Mouse (Mus musculus): ENCODE results near the gene Zfp366.

The Zfp366 gene

DNA sequence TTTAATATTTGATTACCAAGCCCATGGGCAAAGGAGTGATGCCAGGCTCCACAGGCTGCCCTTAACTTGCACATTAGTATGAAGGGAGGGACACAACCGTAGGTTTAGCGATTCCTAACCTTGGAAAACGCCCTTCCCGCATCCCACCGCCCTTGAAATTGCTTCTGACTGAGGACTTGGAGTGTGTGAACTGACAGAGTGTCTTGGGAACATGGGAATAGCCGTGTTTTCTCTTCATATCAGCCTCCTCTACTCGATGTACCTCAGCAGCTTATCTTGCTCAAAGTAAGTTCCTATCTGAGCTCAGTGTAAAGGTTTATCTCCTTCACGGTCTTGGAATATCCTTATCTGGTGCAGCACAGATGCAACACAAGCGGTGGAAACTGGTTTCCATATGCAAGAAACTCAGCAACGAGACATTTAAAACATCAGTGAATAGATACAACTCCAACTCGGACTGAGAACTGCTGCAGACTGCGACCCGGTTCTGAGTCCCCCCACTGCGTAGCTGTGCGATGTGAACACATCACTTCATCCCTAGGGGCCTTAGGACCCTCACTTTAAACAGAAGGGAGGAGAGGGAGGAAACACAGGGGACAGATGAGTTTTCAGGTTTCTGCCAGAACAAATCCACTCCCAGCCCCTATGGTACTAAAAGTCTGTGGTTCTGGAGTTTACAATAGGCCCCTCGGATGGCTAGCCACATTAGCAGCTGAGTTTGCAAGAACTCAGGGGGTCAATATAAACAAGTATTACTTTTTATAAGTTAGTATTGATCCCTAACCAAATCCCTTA lies 43.0 kb downstream of the Zfp366 start:
- DNase-seq (ENCODE audit: low spot score) = no peak

GRCm38 (mm10) chr13:99228821-99229570 lies 44.4 kb downstream of the Zfp366 start:
- no peak for DNase-seq (ENCODE audit: low spot score)

DNA sequence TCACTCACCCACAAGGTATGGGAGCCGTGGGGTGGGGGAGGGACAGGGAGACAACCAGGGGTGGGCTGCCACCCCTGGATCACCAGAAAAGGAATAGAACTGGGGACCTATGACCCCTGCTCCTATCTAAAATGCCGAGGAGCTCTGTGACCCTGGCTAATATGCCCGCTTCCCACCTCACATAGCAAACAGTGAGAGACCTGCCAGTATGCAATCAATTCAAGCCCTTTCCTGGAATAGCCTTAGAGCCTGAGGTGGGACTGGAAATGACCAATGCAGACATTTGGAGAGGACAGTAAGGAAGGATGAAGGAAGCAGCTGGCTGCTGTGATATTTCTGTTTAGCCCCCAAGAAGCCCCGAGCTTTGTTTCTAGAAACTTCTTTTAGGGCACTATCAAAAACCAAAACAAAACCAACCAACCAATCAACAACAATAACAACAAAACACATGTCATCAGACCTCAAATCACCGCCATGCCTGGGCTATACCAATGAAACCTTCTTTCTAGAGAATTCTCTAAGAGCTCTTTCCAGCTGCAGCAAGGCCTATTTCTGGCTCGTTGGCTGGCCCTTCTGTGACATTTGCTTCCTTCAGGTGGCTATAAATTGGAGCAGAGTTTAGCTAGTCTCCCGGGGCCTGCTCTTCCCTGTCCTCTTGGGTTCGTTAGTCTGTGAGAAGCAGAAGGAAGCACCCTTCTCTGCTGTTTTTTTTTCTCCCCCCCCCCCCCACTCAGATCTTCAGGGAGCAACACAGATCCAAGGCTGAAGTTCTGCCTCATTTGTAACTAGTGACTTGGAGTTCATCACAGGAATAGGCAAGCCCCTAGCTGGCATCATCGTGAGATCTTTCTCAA lies 45.2 kb downstream of the Zfp366 start:
- no peak for DNase-seq (ENCODE audit: low spot score)

- DNase-seq (ENCODE audit: low spot score) = no peak
Measured at GRCm38 (mm10) chr13:99230495-99230868, 45.9 kb downstream of the Zfp366 start.

GRCm38 (mm10) chr13:99233333-99233732 lies 48.7 kb downstream of the Zfp366 start:
- no peak for DNase-seq (ENCODE audit: low spot score)

DNA sequence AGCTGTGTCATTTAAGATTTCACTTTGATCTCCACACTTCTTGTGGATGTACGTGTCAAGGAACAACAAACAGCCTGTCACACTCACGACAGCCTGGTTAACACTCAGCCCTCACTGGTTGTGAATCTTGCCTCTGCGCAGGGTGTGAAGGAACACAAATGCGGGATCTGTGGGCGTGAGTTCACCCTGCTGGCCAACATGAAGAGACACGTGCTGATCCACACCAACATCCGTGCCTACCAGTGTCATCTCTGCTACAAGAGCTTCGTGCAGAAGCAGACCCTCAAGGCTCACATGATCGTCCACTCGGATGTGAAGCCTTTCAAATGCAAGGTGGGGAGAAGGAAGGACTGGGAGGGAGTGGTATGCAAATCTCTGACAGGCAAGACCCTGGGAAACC lies 49.3 kb downstream of the Zfp366 start:
- no peak for DNase-seq (ENCODE audit: low spot score)

DNA sequence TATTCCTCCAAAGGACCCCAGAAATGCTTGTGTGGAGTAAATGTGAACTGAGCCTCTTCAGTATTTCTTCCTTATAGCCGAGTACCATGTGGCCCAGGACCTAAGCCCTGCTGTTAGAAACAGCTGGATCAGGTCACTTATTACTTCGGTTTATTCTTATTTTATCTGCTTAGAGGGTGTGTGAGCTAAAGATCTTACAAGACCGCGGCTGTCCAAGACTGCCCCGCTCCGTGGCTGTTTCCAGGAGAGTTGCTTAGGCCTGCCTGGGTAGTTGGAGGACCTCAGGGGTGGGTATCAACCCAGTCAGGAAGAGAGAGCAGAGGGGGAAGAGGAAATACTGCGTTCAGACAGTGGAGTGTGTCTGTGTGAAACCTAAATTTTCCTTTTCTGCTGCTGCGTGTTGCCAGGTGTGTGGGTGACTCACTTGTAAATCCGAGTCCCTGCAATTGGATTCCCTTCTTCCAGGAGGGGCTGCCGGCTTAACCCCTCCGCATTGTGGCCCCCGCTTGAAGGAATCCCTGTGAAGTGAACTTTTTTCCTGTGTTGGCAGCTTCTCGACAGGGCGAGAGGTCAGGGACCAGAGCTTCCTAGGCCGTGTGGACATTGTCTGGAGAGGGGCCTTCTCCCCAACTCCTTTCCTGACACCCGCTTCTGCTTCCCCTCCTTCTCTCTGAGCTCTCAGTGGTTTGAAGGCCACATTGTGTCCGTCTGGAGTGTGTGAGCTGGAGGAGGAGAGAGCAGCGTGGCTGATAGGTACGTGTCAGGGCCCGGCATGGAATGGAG lies 51.0 kb downstream of the Zfp366 start:
- no peak for DNase-seq (ENCODE audit: low spot score)

DNA sequence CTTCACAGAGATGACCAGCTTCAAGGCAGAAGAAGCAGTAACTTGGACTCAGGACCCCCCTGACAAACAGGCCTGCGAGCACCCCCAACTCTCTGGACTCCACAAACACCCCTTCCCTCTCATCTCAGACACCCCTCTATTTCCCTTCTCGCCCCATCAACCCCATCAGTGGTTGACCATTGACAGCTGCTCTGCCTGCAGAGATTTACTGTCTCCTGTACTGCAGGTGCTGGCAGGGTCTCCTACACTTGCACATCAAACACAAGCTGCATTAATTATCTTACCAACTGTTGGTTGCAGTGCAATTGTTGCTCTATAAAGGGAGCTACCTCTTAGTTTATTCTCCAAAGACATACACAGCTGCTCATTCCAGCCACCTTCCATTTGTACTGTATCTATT lies 51.6 kb downstream of the Zfp366 start:
- DNase-seq (ENCODE audit: low spot score) = no peak

DNA sequence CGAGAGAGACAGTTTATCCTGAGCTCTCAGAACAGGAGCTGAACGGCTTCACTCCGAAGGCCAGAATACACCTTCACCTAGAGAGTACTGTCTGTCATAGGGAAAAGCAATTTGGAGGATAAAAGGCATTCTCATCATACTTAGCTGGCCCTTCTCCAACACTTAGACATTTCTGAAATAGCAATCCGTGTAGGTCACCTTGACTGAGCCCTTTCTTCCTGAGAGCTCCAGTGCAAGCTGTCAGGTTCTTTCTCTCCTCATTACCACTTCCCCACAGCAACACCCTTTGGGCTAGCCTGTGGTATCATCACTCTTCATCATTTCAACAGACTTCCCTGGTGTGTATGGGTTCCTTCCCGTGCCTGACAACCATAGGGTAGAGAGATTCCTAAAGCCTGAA lies 52.5 kb downstream of the Zfp366 start:
- DNase-seq (ENCODE audit: low spot score) = no peak

DNA sequence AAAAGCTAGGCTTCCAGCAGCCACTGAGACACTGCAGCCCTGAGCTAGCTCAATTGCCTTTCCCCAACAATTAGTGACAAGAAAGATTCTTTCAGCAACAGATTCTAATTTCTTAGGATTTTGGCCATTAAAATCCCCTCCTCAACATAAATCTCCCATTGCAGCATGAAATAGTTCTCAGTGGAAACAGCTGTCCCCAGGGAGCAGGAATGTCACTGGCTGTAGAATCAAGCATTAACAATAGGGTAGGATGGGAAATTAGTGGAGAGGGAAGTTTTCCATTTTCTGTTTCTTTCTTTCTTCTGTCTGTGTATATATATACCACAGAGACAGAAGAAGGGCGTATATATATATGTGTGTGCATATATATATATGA lies 53.2 kb downstream of the Zfp366 start:
- DNase-seq (ENCODE audit: low spot score) = no peak

GRCm38 (mm10) chr13:99238217-99239160 lies 53.9 kb downstream of the Zfp366 start:
- DNase-seq (ENCODE audit: low spot score) = no peak

DNA sequence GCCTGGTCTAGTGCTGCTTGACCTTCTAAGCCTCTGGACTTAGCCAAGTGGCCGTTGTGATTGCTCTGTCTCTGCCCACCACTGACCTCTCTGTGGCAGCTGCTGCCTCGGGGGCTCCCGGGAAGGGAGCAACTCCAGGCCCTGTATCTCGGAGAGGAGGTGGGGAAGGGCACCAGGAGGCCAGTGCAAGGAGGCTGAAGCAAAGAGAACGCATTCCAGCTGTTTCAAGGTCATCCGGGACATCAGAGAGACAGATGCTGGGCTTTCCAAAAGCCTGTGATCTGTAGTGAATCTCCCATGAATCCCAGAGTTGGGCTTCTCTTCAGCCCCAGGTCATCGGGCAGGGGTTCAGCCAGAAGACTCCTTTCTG lies 54.5 kb downstream of the Zfp366 start:
- no peak for DNase-seq (ENCODE audit: low spot score)

DNA sequence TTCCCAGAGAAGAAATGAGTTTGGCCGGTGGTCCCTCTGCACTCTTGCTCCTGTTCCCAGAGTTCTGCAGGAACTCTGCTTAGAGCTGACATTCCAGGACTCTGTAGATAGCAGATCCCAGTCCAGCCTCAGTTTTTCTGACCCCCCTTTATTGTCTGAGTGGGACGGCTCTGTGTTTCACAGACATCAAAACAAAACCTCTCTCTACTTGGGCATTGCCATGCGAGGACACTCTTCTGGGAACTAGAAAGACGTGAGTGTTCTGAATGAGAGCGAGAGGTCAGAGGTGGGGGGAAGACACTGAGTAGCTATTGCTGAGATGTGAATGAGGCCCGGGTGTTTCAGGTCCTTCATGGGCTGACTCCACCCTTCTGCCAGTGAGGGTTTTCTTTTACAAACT lies 55.1 kb downstream of the Zfp366 start:
- no peak for DNase-seq (ENCODE audit: low spot score)

DNA sequence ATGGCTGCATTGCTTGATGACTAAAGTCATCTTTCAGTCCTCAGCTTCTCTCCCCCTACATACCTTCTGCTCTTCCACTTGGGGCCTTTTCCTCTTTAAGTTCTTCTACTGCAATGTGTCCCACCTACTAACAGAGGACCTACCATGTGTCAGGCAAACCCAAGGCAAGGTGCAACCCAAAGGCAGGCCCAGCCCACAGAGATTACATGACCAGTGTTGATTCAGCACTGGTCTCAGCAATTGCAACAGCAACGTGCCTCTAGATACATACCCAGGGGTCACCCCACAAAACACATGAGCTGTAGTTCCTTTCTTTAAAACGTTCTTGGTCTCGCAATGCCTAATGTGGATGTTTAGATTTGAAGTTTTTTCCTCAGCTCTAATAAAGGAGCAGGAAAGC lies 57.4 kb downstream of the Zfp366 start:
- DNase-seq (ENCODE audit: low spot score) = no peak

DNA sequence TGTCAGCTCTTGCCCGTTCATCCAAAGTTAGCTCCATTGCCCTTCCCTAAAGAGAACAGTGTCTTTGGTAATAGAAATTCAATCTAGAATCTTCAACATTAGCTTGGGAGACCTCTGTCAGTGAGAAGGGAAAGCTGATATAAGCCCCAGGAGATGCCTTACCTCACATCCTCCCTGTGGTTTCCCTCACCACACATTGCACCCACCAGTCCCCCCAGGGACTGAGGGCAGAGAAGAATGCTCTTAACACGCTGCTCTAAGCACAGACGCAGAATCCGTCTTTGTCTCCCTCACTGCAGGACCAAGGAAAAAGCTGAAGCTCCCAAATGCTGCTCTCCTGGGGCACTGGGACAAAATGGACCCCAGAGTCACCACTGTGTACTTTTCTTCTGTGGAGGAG lies 58.3 kb downstream of the Zfp366 start:
- DNase-seq (ENCODE audit: low spot score) = no peak

DNA sequence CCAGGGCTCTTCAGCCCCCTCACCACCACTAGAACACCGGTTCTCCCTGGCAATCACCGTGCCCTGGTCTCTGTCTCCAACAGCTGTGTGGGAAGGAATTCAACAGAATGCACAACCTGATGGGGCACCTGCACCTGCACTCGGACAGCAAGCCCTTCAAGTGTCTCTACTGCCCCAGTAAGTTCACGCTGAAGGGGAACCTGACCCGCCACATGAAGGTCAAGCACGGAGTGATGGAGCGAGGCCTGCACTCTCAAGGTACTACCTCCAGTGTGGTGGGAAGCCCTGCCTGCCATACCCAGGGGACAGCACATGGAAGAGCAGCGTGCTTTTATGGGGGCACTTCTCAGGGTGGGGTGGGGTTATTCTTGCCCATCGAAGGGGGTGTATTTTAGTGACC lies 59.2 kb downstream of the Zfp366 start:
- no peak for DNase-seq (ENCODE audit: low spot score)

- no peak for DNase-seq (ENCODE audit: low spot score)
Measured at GRCm38 (mm10) chr13:99244471-99244870, 59.8 kb downstream of the Zfp366 start.

DNA sequence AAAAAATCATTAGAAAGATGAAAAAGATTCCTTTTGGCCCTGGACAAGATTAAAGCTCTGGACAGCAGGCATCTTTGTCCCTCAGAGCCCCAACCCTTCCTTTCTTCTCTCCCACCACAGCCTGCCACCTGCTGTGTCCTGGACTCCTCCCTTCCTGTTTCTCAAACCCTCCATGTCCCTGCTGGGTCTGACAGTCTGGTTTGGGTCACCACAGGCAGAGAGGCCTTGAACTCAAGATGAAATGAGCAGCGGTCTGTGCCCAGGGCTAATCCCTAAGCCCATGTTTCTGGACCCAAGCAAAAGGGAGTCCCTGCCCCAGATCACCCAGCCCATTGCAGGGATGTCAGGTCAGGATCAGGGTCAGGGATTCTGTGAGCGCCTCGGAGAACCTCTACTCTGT lies 60.3 kb downstream of the Zfp366 start:
- no peak for DNase-seq (ENCODE audit: low spot score)

DNA sequence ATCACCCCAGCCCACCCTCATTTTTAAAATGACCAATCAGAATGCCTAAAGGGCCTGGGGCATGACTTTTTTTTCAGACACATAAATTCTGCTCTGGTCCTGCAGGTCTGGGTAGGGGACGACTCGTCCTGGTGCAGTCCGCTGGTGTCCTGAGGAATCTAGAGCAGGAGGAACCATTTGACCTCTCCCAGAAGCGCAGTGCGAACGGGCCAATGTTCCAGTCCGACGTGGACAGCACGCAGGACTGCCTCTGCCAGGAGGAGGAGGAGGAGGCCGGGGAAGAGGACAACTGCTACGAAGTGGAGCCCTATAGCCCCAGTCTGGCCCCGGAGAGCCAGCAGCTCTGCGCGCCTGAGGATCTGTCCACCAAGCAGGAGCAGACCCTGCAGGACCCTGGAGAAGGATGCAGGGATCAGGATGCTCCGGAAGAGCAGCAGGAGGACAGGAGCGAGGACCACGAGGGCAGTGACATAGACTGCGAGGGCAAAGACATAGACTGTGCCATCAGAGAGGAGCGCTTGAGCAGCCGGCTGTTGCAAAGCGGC lies 61.4 kb downstream of the Zfp366 start:
- DNase-seq (ENCODE audit: low spot score) = no peak

DNA sequence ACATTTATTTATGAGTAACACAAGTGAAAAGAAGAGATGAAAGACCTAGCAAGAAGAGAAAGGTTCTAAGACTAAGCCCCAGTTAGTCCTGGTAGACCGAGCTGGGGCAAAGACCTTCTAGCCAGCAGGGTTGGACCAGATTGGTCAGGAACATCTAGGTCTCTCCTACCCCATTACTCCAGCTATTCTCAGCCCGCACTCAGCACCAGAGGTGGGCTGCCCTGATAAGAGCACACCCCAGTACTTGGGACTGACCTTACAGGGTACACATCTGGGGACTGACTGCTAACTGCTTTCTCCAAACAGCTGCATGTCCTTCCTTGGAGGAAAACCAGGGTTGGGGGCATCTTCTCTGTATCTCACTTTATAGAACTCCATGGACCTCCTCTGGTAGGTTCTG lies 66.2 kb downstream of the Zfp366 start:
- DNase-seq (ENCODE audit: low spot score) = no peak

DNA sequence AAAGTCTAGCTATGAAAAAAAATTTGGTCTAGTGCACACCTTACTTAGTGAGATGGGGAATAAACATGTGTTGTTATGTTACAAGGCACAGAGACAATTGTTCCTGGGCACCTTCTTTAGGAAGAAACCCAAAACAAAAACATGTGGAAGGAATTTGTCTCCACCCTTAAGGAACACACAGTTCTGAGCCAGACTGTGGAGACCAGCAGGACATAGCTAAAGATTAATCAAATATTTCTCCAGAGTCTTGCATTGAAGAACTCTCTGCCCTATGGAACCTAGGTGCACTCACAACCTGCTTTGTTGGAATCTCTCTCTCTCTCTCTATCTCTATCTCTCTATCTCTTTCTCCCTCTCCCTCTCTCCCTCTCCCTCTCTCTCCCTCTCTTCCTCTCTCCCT lies 69.6 kb downstream of the Zfp366 start:
- no peak for DNase-seq (ENCODE audit: low spot score)

Measured in layer of hippocampus, adult 9-10 months (tissue).